Mouse (Mus musculus) lung, embryonic 15.5 days (tissue): ENCODE results near the gene Mindy3. TPM values are rescaled to one million over a fixed set of nuclear protein-coding genes. Genes with fewer than 3 reads are reported as not detected.

Source experiments
- ATAC-seq: fragments of 200-750 bp; cut with Nextera tagmentation; 2 replicates; pipeline ENCODE4 v1.8.0; 2017; ENCODE audit warnings: moderate number of reproducible peaks, borderline replicate concordance; ENCODE audit not compliant: low FRiP score, low TSS enrichment; ENCODE audit errors: extremely low read depth
- H3K27ac ChIP-seq: fragments of 300-500 bp; sonication (generic); 2 replicates; pipeline ENCODE4 v1.5.1; 2015; ENCODE audit warnings: moderate library complexity, mild to moderate bottlenecking, inconsistent platforms
- H3K27me3 ChIP-seq: fragments of 300-500 bp; sonication (generic); 2 replicates; pipeline ENCODE4 v1.6.1; 2015; ENCODE audit warnings: inconsistent platforms
- H3K36me3 ChIP-seq: fragments of 300-500 bp; sonication (generic); 2 replicates; pipeline ENCODE4 v1.6.1; 2015; ENCODE audit warnings: inconsistent platforms
- H3K4me1 ChIP-seq: fragments of 300-500 bp; sonication (generic); 2 replicates; pipeline ENCODE4 v1.6.1; 2015; ENCODE audit warnings: inconsistent platforms
- H3K4me2 ChIP-seq: fragments of 300-500 bp; sonication (generic); 2 replicates; pipeline ENCODE4 v1.6.1; 2015; ENCODE audit warnings: inconsistent platforms, mild to moderate bottlenecking, moderate library complexity
- H3K4me3 ChIP-seq: fragments of 300-500 bp; sonication (generic); 2 replicates; pipeline ENCODE4 v1.5.1; 2015; ENCODE audit warnings: mild to moderate bottlenecking, inconsistent platforms
- H3K9ac ChIP-seq: fragments of 300-500 bp; sonication (generic); 2 replicates; pipeline ENCODE4 v1.6.1; 2015; ENCODE audit warnings: inconsistent platforms
- H3K9me3 ChIP-seq: fragments of 300-500 bp; sonication (generic); 2 replicates; pipeline ENCODE4 v1.6.1; 2016; ENCODE audit warnings: inconsistent platforms
- WGBS: fragments of 180-500 bp; shearing (Covaris S2); methylation state at CpG from one replicate; pipeline ENCODE4 v1.1.7; 2015; 5-methylcytosine and 5-hydroxymethylcytosine counted together
- polyA plus RNA-seq: library from polyadenylated mRNA; unstranded; fragments of >200 nt; fragmentation: Nextera tagmentation; extraction: Ambion mirVana; gene quantifications from 2 replicates; pipeline ENCODE4 v1.2.1, GENCODE M21; 2015

Mindy3 gene
- polyA plus RNA-seq, 1 experiment from 2014 or later, result 31.1 TPM

GRCm38 (mm10) chr2:12300449-12301228 lies 118.6 kb downstream of the Mindy3 start:
- Histone ChIP-seq H3K4me1 (0 out of 2 replicates have a peak, but pooled peaks cover 9% of the 10 kb centered on the region), H3K36me3 (no peaks in the 10 kb centered on the region), H3K9me3 (no peaks in the 10 kb centered on the region), H3K4me3 (peak overlapping the region; percentile 66), H3K4me2 (peak overlapping the region; percentile 92), H3K27me3 (peaks cover 14% of the 10 kb centered on the region), H3K9ac (peak overlapping the region; percentile 71), H3K27ac (peak overlapping the region; percentile 51; the same call in 1 of the 2 replicates)
- ATAC-seq, result no peak
- 41% methylated on average over 15 of the region's 15 CpGs for WGBS

DNA sequence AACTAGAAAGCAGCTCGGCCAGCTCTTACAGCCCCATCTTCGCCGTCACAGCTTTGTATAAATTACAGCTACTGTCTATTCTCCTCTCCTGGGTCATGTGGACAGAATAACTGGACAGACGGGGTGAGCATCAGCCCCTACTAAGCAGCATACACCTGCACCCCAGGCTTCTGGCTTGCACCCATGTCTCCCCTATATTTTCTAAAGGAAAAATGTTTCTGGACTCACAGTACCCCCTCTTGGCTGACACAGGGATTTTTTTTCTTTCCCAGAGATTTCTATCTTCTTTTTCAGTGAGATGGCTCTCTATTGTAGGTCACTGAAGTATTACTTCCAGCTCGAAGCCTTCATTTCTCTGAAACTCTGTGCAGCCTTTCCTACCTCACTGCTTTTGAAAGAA lies 122.0 kb downstream of the Mindy3 start:
- H3K36me3 ChIP-seq, result no peaks in the 10 kb centered on the region
- H3K9ac ChIP-seq, result no peak overlapping the region
- peaks cover 14% of the 10 kb centered on the region for H3K27me3 ChIP-seq
- no peak for ATAC-seq
- WGBS, result 89% methylated on average over 5 of the region's 5 CpGs
- peaks cover 16% of the 10 kb centered on the region for H3K4me1 ChIP-seq
- H3K4me3 ChIP-seq, result no peak overlapping the region
- no peak overlapping the region for H3K27ac ChIP-seq
- no peak overlapping the region for H3K4me2 ChIP-seq
- no peaks in the 10 kb centered on the region for H3K9me3 ChIP-seq

Other genes with a start within 250 kb of the Mindy3 start
- 31.2 and 32.0 TPM in 2 replicates for gene Itga8, start 117.5 kb downstream of the Mindy3 start, polyA plus RNA-seq